7 mouse cellular contexts compared by ENCODE assay signal in genomic region chrX:102156618-102157422, GRCm38 (mm10). TPM values are rescaled to one million over a fixed set of nuclear protein-coding genes. Genes with fewer than 3 reads are reported as not detected.
DNase-seq lines count a peak whose midpoint lies in the region; ATAC-seq lines count a peak whose summit lies in the region.

Gene Ercc6l, minus strand, starts transcription at chrX:102157091.

- intact Hi-C loops in gastrocnemius, postnatal 36 days (cut with DNase I), result loop anchor here (5.0 kb wide), 2 partner anchors 35 to 325 kb away; no protein-coding TSS in a partner anchor
- intact Hi-C loops in left cerebral cortex, postnatal 36 days (cut with DNase I), result no loop called here

- no peaks in the 10 kb centered on the region for H3K36me3 ChIP-seq in intestine, embryonic 16.5 days (ENCODE audit: control insufficient read depth, insufficient read depth, low read length)
- H3K36me3 ChIP-seq in midbrain, embryonic 11.5 days (ENCODE audit: control insufficient read depth, insufficient read depth, low read length), result no peaks in the 10 kb centered on the region

- peak within 1 kb of the TSS; percentile 47 for H3K4me2 ChIP-seq in intestine, embryonic 16.5 days (ENCODE audit: low read depth, low read length)
- H3K4me2 ChIP-seq in midbrain, embryonic 11.5 days, result peak within 1 kb of the TSS; percentile 39

- no peaks in the 10 kb centered on the region for H3K4me1 ChIP-seq in intestine, embryonic 16.5 days (ENCODE audit: control insufficient read depth, insufficient read depth, low read length)
- H3K4me1 ChIP-seq in midbrain, embryonic 11.5 days (ENCODE audit: control insufficient read depth, insufficient read depth, low read length), result no peaks in the 10 kb centered on the region

- H3K9ac ChIP-seq in intestine, embryonic 16.5 days (ENCODE audit: low read depth, low read length), result peak within 1 kb of the TSS; percentile 71
- H3K9ac ChIP-seq in midbrain, embryonic 11.5 days (ENCODE audit: low read length), result peak within 1 kb of the TSS; percentile 59

- H3K9me3 ChIP-seq in intestine, embryonic 16.5 days (ENCODE audit: control insufficient read depth, low read length), result no peaks in the 10 kb centered on the region
- H3K9me3 ChIP-seq in midbrain, embryonic 11.5 days (ENCODE audit: control insufficient read depth, low read length), result no peaks in the 10 kb centered on the region

- peak within 1 kb of the TSS; percentile 84 for H3K27ac ChIP-seq in intestine, embryonic 16.5 days (ENCODE audit: low read length)
- H3K27ac ChIP-seq in midbrain, embryonic 11.5 days (ENCODE audit: low read depth, low read length), result peak within 1 kb of the TSS; percentile 48

- ATAC-seq in intestine, embryonic 16.5 days, result peak; percentile 99
- ATAC-seq in midbrain, embryonic 11.5 days (ENCODE audit: low FRiP score), result peak; percentile 99

- 15% methylated on average over 41 of the region's 42 CpGs for WGBS in intestine, embryonic 16.5 days
- 13% methylated on average over 42 of the region's 42 CpGs for WGBS in midbrain, embryonic 11.5 days

- no peaks in the 10 kb centered on the region for H3K27me3 ChIP-seq in intestine, embryonic 16.5 days (replicated peaks; ENCODE audit: control insufficient read depth, insufficient read depth, low read length)
- no peaks in the 10 kb centered on the region for H3K27me3 ChIP-seq in midbrain, embryonic 11.5 days (ENCODE audit: control insufficient read depth, insufficient read depth, low read length)

- peak; percentile 76 to 85 for DNase-seq in adrenal gland, adult 18-20 months (ENCODE audit: low spot score in 2 of 2)
- DNase-seq in embryo, embryonic 11 days, result peak; percentile 95
- DNase-seq in gastrocnemius, postnatal 36 days, result peak; percentile 84 to 86
- peak; percentile 81 to 85 for DNase-seq in left cerebral cortex, postnatal 36 days (ENCODE audit: low spot score in 2 of 2)
- DNase-seq in midbrain, embryonic 11.5 days (ENCODE audit: low spot score, missing footprints), result peak; percentile 98
- DNase-seq in skeletal muscle tissue, adult 2 months (ENCODE audit: low read depth, low spot score), result peak; percentile 93

- peak within 1 kb of the TSS; percentile 58 for H3K4me3 ChIP-seq in intestine, embryonic 16.5 days (ENCODE audit: low read length)
- H3K4me3 ChIP-seq in midbrain, embryonic 11.5 days (ENCODE audit: low read depth, low read length), result peak within 1 kb of the TSS; percentile 41

RNA-seq across cellular contexts. Expression of gene Ercc6l, which starts in this region (rescaled TPM):
- total RNA-seq in adrenal gland, adult 18-20 months (2021), result under 1 TPM; 0.42 to 0.43 TPM
- total RNA-seq in gastrocnemius, postnatal 36 days (2021), result under 1 TPM; 0.12 to 0.15 TPM
- polyA plus RNA-seq in intestine, embryonic 16.5 days (2015; fragmentation: Nextera tagmentation; extraction: Ambion mirVana), result 7.7 and 7.8 TPM in 2 replicates
- total RNA-seq in left cerebral cortex, postnatal 36 days (2021), result under 1 TPM; 0.11 to 0.12 TPM
- polyA plus RNA-seq in midbrain, embryonic 11.5 days (2014; fragmentation: Nextera tagmentation; extraction: Ambion mirVana), result 19.9 and 23.4 TPM in 2 replicates

Comparison
In these comparisons a context has a peak if more than half of its experiments do, and no peak if none do; other contexts are left out.
1. Peak in every context shown above with its lines: DNase-seq, ATAC-seq, H3K4me3 ChIP-seq and H3K27ac ChIP-seq.
2. Peak in DNase-seq in adrenal gland, adult 18-20 months; RNA of the gene not detected or under 1 TPM.
3. Peak in DNase-seq in gastrocnemius, postnatal 36 days; RNA of the gene not detected or under 1 TPM.
4. Peak in DNase-seq in left cerebral cortex, postnatal 36 days; RNA of the gene not detected or under 1 TPM.